Mouse (Mus musculus): Measurements from ENCODE around the gene Sh3kbp1. TPM values are rescaled to one million over a fixed set of nuclear protein-coding genes. Genes with fewer than 3 reads are reported as not detected.

Gene Sh3kbp1
- total RNA-seq (2023): 100 to 1,000 TPM; 268 to 305 TPM

GRCm38 (mm10) chrX:159626907-159627587 is at the start of gene Sh3kbp1:
Gene Sh3kbp1, plus strand, starts transcription at chrX:159627272.

GRCm38 (mm10) chrX:159988002-159988960 is 361.2 kb downstream of the Sh3kbp1 start, which contains the start of gene Map3k15:
Gene Map3k15, plus strand, starts transcription at chrX:159988433.

Other genes starting within 250 kb of the Sh3kbp1 start
- gene Map7d2, start 212.7 kb upstream of the Sh3kbp1 start, total RNA-seq (2023): not detected
- 10 to 100 TPM; 21.7 to 24.3 TPM for gene Bclaf3, start 100.6 kb upstream of the Sh3kbp1 start, total RNA-seq (2023)